Mouse (Mus musculus) heart, embryonic 11.5 days (tissue): ENCODE measurements around the gene Zfp853. TPM values are rescaled to one million over a fixed set of nuclear protein-coding genes. Genes with fewer than 3 reads are reported as not detected.
A peak's percentile ranks its signal among the peaks of the same experiment; 100 is the strongest.

Source experiments
- ATAC-seq: fragments of 200-750 bp; cut with Nextera tagmentation; replicated peaks from 2 replicates; pipeline ENCODE4 v1.8.0; 2017; ENCODE audit warnings: moderate library complexity; ENCODE audit not compliant: insufficient number of reproducible peaks, low FRiP score, low TSS enrichment
- H3K27ac ChIP-seq: fragments of 300-500 bp; sonication (generic); 2 replicates; pipeline ENCODE4 v1.5.1; 2014; ENCODE audit warnings: mild to moderate bottlenecking, low read depth, low read length
- H3K27me3 ChIP-seq: fragments of 300-500 bp; sonication (generic); 2 replicates; pipeline ENCODE4 v1.6.1; 2014; ENCODE audit warnings: mild to moderate bottlenecking, low read length, mixed read lengths; ENCODE audit not compliant: control insufficient read depth, insufficient read depth
- H3K36me3 ChIP-seq: fragments of 300-500 bp; sonication (generic); 2 replicates; pipeline ENCODE4 v1.6.1; 2014; ENCODE audit warnings: mild to moderate bottlenecking, low read length, moderate library complexity, mixed read lengths; ENCODE audit not compliant: control insufficient read depth, insufficient read depth
- H3K4me1 ChIP-seq: fragments of 300-500 bp; sonication (generic); 2 replicates; pipeline ENCODE4 v1.6.1; 2014; ENCODE audit warnings: low read length; ENCODE audit not compliant: control insufficient read depth, insufficient read depth
- H3K4me2 ChIP-seq: fragments of 300-500 bp; sonication (generic); 2 replicates; pipeline ENCODE4 v1.6.1; 2014; ENCODE audit warnings: mild to moderate bottlenecking, moderate library complexity
- H3K4me3 ChIP-seq: fragments of 300-500 bp; sonication (generic); 2 replicates; pipeline ENCODE4 v1.5.1; 2014; ENCODE audit warnings: low read depth, low read length
- H3K9ac ChIP-seq: fragments of 300-500 bp; sonication (generic); 2 replicates; pipeline ENCODE4 v1.6.1; 2014; ENCODE audit warnings: mild to moderate bottlenecking, low read depth, low read length, moderate library complexity
- H3K9me3 ChIP-seq: fragments of 300-500 bp; sonication (generic); replicated peaks from 2 replicates; pipeline ENCODE4 v1.6.1; 2016; ENCODE audit warnings: low read length; ENCODE audit not compliant: control insufficient read depth
- WGBS: fragments of 180-500 bp; shearing (Covaris S2); extraction: QIAGEN DNeasy Blood & Tissue Kit; methylation state at CpG from one replicate; pipeline ENCODE4 v1.1.7; 2014; ENCODE audit not compliant: insufficient replicate concordance; 5-methylcytosine and 5-hydroxymethylcytosine counted together
- polyA plus RNA-seq: library from polyadenylated mRNA; unstranded; fragments of >200 nt; fragmentation: Nextera tagmentation; extraction: Ambion mirVana; gene quantifications from 2 replicates; pipeline ENCODE4 v1.2.1, GENCODE M21; 2014

Gene Zfp853
- polyA plus RNA-seq, 1 experiment from 2014 or later: not detected

DNA sequence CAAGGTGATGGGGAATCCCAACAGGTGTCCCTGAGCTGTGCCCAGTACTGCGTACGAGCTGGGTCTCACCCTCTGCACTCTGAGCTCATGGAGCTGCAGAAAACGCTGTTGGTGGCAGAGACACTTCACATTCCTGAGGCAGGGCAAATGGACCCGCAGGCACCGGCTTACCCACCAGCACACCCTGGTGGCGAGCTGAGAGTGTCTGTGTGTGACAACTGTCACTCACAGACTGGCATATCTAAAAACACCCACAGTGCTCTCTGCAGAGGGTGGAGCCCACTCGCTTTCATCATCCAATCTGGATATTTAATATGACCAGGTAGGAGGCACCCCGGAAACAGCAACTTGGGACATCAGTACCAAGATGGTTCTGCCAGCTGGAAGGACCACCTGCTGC is 7.9 kb upstream of the Zfp853 start:
- Histone ChIP-seq H3K4me1 (no peaks in the 10 kb centered on the region), H3K9me3 (no peaks in the 10 kb centered on the region), H3K27me3 (no peaks in the 10 kb centered on the region), H3K4me2 (no peak overlapping the region), H3K36me3 (peaks cover 42% of the 10 kb centered on the region), H3K4me3 (no peak overlapping the region), H3K9ac (no peak overlapping the region), H3K27ac (no peak overlapping the region)
- no peak for ATAC-seq
- 78% methylated on average over 8 of the region's 8 CpGs for WGBS

DNA sequence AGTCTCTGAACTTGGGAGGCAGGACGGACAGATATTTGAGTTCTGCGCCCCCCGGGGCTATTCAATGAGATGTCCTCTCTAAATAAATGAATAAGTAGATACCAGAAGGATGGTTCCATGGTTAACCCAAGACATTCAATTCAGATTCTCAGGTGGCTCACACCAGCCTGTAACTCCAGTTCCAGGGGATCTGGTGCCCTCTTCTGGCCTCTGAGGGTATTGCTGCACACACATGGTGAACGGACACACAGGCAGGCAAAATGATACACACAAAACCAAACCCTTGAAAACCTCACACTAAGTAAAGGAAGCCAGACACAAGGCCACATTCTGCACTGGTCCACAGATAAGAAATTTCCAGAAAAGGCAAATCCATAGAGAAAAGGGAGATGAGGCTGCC is 6.3 kb upstream of the Zfp853 start:
- Histone ChIP-seq H3K4me2 (no peak overlapping the region), H3K27me3 (no peaks in the 10 kb centered on the region), H3K9me3 (no peaks in the 10 kb centered on the region), H3K36me3 (peaks cover 29% of the 10 kb centered on the region), H3K4me3 (no peak overlapping the region), H3K9ac (no peak overlapping the region), H3K27ac (no peak overlapping the region), H3K4me1 (no peaks in the 10 kb centered on the region)
- no peak for ATAC-seq
- 89% methylated on average over 4 of the region's 4 CpGs for WGBS

DNA sequence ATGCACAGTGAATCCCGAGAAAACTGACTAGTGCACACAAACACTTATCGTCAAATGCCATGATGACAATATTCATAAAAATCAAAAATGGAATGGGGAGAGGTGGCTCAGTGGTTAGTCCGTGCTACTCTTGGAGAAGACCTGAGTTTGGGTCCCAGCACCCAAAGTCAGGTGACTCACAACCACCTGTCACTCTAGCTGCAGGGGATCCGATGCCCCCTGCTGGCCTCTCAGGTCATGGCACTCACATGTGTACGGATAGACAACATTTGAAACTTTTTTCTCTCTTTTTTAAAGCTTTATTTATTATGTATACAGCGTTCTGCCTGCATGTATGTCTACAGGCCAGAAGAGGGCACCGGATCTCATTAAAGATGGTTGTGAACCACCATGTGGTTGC is 5.0 kb upstream of the Zfp853 start:
- 89% methylated on average over 7 of the region's 7 CpGs for whole genome bisulfite sequencing

DNA sequence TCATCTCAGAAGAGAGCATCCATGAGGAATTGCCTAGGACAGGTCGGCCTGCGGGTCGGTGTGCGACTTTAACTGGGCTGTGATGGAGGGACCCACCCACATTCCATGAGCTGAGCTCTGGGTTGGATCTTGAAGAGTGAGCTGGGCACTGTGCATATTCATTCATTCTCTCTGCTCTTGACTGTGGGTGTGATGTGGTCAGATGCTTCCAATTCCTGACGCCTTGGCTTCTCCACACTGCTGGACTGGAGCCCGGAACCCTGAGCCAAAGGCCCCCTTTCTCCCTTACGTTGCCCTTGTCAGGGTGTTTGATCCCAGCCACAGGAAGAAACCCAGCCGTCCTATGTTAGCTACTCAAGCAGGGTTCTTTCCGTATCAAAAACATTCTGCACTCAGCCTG is 4.6 kb upstream of the Zfp853 start:
- Histone ChIP-seq H3K27ac (no peak overlapping the region), H3K36me3 (peaks cover 25% of the 10 kb centered on the region), H3K4me1 (peaks cover 8% of the 10 kb centered on the region), H3K4me3 (no peak overlapping the region), H3K4me2 (no peak overlapping the region), H3K9me3 (no peaks in the 10 kb centered on the region), H3K9ac (no peak overlapping the region), H3K27me3 (peaks cover 17% of the 10 kb centered on the region)
- ATAC-seq: no peak
- WGBS: 80% methylated on average over 9 of the region's 9 CpGs

More for the DNA sequence above, 5.0 kb upstream of the Zfp853 start:
- Histone ChIP-seq H3K4me3 (no peak overlapping the region), H3K36me3 (peaks cover 25% of the 10 kb centered on the region), H3K4me2 (no peak overlapping the region), H3K9me3 (no peaks in the 10 kb centered on the region), H3K27ac (no peak overlapping the region), H3K9ac (no peak overlapping the region), H3K27me3 (peaks cover 13% of the 10 kb centered on the region), H3K4me1 (peaks cover 6% of the 10 kb centered on the region)
- no peak for ATAC-seq

DNA sequence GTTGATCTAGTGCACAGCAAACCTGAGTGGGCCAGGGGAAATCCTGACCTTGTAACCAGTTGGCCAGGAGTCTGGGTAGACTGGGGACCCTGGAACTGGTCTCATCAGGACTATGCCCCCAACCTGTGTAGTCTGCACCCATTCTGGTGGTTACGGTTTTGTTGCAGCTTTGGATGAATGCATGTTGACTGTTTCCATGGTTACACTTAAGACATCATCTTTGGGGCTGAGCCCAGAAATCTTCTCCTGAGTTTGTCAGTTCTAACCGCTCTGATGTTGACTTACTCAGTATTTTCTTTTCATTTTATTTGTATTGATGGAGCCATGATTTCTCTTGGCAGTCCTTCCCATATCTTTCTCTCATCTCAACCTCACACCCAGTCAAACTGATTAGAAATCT is 1.9 kb upstream of the Zfp853 start:
- Histone ChIP-seq H3K4me1 (peaks cover 11% of the 10 kb centered on the region), H3K27ac (no peak overlapping the region), H3K9ac (no peak overlapping the region), H3K4me2 (no peak overlapping the region), H3K4me3 (no peak overlapping the region), H3K27me3 (peaks cover 43% of the 10 kb centered on the region), H3K9me3 (no peaks in the 10 kb centered on the region), H3K36me3 (peaks cover 10% of the 10 kb centered on the region)
- ATAC-seq: no peak
- 91% methylated on average over 2 of the region's 2 CpGs for WGBS

DNA sequence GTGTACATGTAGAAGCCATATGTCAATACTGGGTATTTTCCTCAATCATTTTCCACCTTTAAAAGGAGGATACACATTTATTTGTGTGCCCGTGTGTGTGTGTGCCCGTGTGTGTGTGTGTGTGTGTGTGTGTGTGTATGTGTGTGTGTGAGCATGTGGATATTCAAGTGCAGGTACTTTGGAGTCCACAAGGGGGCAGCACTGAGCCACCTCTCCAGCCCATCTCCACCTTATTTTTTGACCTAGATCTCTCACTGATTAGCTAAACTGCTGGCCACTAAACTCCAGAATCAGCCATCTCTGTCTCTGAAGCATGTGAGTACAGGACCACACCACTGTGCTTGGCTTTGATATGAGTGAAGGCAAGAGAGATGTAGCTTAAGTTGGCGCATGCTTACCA is 1.4 kb upstream of the Zfp853 start:
- no peaks in the 10 kb centered on the region for H3K9me3 ChIP-seq
- H3K36me3 ChIP-seq: peaks cover 6% of the 10 kb centered on the region
- no peak for ATAC-seq
- H3K4me1 ChIP-seq: peaks cover 11% of the 10 kb centered on the region
- no peak overlapping the region for H3K9ac ChIP-seq
- no peak overlapping the region for H3K4me3 ChIP-seq
- WGBS: 92% methylated on average over 3 of the region's 3 CpGs
- no peak overlapping the region for H3K4me2 ChIP-seq
- H3K27ac ChIP-seq: no peak overlapping the region
- H3K27me3 ChIP-seq: peaks cover 46% of the 10 kb centered on the region

DNA sequence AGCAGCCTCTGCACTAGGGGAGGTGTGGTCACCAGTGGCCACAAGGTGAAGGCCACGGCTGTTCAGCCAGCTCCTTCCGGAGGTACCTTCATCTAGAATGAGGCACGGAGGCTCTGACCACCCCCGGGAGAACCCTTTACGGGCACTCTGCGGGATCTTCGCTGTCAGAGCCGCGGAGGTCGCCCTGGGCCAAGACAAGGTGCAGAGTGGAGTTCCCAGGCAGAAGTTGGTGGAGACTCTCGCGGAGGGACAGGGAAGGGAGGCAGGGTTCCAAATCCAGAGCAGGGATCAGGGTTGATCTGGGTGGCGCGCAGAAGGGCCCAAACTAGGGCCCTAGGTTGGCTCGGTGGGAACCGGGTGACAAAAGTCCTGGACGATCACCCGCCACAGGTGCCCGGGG is 544 bp downstream of the Zfp853 start:
- H3K36me3 ChIP-seq: no peaks in the 10 kb centered on the region
- H3K9ac ChIP-seq: peak overlapping the region; percentile 56
- no peaks in the 10 kb centered on the region for H3K9me3 ChIP-seq
- H3K4me2 ChIP-seq: peak overlapping the region; percentile 91
- peaks cover 66% of the 10 kb centered on the region for H3K27me3 ChIP-seq
- ATAC-seq: no peak
- 2% methylated on average over 16 of the region's 19 CpGs for WGBS
- no peak overlapping the region for H3K27ac ChIP-seq
- H3K4me3 ChIP-seq: peak overlapping the region; percentile 55
- peaks cover 18% of the 10 kb centered on the region for H3K4me1 ChIP-seq

DNA sequence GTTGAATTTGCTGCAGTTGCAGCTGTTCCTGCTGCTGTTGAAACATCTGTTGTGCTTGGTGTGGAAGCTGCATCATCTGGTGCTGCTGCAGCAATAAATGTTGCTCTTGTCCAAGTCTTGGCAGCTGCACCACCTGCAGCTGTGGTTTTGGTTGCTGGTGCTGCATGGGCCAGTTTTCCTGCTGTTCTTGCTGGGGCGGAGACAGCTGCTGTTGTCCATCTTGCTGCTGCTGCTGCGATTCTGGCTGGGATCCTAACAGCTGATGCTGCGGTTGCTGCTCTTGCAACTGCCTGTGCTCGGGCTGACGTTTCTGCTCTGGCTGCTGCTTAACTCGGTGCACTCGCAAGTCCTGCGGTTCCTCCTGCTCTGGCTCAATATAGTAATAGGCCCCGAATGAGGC is 4.1 kb downstream of the Zfp853 start:
- no peak for ATAC-seq
- Histone ChIP-seq H3K4me3 (no peak overlapping the region), H3K27me3 (peaks cover 92% of the 10 kb centered on the region), H3K9me3 (no peaks in the 10 kb centered on the region), H3K4me1 (peaks cover 22% of the 10 kb centered on the region), H3K36me3 (no peaks in the 10 kb centered on the region), H3K9ac (no peak overlapping the region), H3K27ac (no peak overlapping the region), H3K4me2 (no peak overlapping the region)
- 71% methylated on average over 9 of the region's 9 CpGs for WGBS

DNA sequence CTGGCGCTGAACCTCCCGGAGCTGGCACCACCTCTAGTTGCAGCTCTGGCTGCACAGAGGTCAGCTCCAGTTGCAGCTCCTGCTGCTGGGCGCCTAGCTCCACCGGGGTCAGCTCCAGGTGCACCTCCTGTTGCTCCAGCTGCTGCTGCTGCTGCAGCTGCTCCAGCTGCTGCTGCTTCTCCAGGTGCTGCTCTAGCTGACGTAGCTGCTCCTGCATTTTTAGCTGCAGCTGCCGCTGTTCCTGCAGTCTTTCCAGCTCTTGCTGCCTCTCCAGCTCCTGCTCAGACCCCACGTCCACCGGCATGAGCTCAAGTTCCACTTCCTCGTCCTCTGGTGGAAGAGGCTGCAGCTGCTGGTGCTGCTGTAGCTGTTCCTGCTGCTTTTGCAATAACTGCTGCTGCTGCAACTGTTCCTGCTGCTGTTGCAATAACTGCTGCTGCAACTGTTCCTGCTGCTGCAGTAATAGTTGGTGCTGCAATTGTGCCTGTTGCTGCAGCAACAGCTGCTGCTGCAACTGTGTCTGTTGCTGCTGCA is 5.0 kb downstream of the Zfp853 start:
- H3K9ac ChIP-seq: no peak overlapping the region
- H3K4me1 ChIP-seq: peaks cover 17% of the 10 kb centered on the region
- 23% methylated on average over 9 of the region's 9 CpGs for WGBS
- H3K27ac ChIP-seq: no peak overlapping the region
- peaks cover 85% of the 10 kb centered on the region for H3K27me3 ChIP-seq
- H3K36me3 ChIP-seq: no peaks in the 10 kb centered on the region
- no peaks in the 10 kb centered on the region for H3K9me3 ChIP-seq
- no peak for ATAC-seq
- H3K4me2 ChIP-seq: peak overlapping the region; percentile 71
- H3K4me3 ChIP-seq: peak overlapping the region; percentile 40
